Mouse (Mus musculus) stomach, embryonic 16.5 days (tissue): ENCODE results near the gene Gnat3. TPM values are rescaled to one million over a fixed set of nuclear protein-coding genes. Genes with fewer than 3 reads are reported as not detected.

Experiments
- ATAC-seq: fragments of 200-750 bp; cut with Nextera tagmentation; 2 replicates; pipeline ENCODE4 v1.8.0; 2017; ENCODE audit warnings: moderate number of reproducible peaks, moderate TSS enrichment; ENCODE audit not compliant: insufficient read depth, low FRiP score
- H3K27ac ChIP-seq: fragments of 300-500 bp; sonication (generic); 2 replicates; pipeline ENCODE4 v1.5.1; 2014; ENCODE audit warnings: low read length
- H3K27me3 ChIP-seq: fragments of 300-500 bp; sonication (generic); 2 replicates; pipeline ENCODE4 v1.6.1; 2014; ENCODE audit warnings: low read length, control low read depth, mixed read lengths; ENCODE audit not compliant: control insufficient read depth, insufficient read depth
- H3K36me3 ChIP-seq: fragments of 300-500 bp; sonication (generic); 2 replicates; pipeline ENCODE4 v1.6.1; 2014; ENCODE audit warnings: low read length; ENCODE audit not compliant: control insufficient read depth, insufficient read depth
- H3K4me1 ChIP-seq: fragments of 300-500 bp; sonication (generic); 2 replicates; pipeline ENCODE4 v1.6.1; 2014; ENCODE audit warnings: low read length, control low read depth, mixed read lengths; ENCODE audit not compliant: control insufficient read depth, insufficient read depth
- H3K4me2 ChIP-seq: fragments of 300-500 bp; sonication (generic); 2 replicates; pipeline ENCODE4 v1.6.1; 2014; ENCODE audit warnings: low read depth, low read length, mixed read lengths
- H3K4me3 ChIP-seq: fragments of 300-500 bp; sonication (generic); replicated peaks from 2 replicates; pipeline ENCODE4 v1.5.1; 2014; ENCODE audit warnings: mild to moderate bottlenecking, low read length
- H3K9ac ChIP-seq: fragments of 300-500 bp; sonication (generic); 2 replicates; pipeline ENCODE4 v1.6.1; 2014; ENCODE audit warnings: low read length
- H3K9me3 ChIP-seq: fragments of 300-500 bp; sonication (generic); replicated peaks from 2 replicates; pipeline ENCODE4 v1.6.1; 2016; ENCODE audit warnings: low read length, control low read depth; ENCODE audit not compliant: control insufficient read depth
- WGBS: fragments of 180-500 bp; shearing (Covaris S2); extraction: QIAGEN DNeasy Blood & Tissue Kit; methylation state at CpG from one replicate; pipeline ENCODE4 v1.1.7; 2014; 5-methylcytosine and 5-hydroxymethylcytosine counted together
- polyA plus RNA-seq: library from polyadenylated mRNA; unstranded; fragments of >200 nt; fragmentation: Nextera tagmentation; extraction: Ambion mirVana; gene quantifications from 2 replicates; pipeline ENCODE4 v1.2.1, GENCODE M21; 2015

The Gnat3 gene
- polyA plus RNA-seq, 1 experiment from 2014 or later: not detected

DNA sequence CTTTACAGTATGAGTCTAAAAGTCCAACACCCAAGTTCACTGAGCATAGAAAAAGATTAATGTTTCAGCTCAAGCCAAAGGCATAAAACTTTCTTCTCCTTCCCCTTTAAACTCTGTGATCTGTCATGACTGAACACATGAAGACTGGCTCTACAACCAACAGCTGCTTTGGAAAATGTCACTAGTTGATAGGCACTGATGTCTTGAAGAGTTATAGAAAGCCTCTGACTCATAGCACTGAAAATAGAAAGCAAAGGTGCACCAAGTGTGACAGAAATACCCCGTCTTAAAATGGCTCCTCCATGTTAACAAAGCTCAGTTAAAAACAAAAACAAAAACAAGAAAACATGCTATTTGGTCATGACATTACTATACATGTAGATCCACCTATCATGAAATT, 5.9 kb upstream of the Gnat3 start:
- Histone ChIP-seq H3K9me3 (no peaks in the 10 kb centered on the region), H3K36me3 (no peaks in the 10 kb centered on the region), H3K4me3 (no peak overlapping the region), H3K27ac (no peak overlapping the region), H3K4me1 (no peaks in the 10 kb centered on the region), H3K9ac (no peak overlapping the region), H3K27me3 (no peaks in the 10 kb centered on the region), H3K4me2 (no peak overlapping the region)
- 62% methylated on average over 1 of the region's 1 CpGs for WGBS
- no peak for ATAC-seq

DNA sequence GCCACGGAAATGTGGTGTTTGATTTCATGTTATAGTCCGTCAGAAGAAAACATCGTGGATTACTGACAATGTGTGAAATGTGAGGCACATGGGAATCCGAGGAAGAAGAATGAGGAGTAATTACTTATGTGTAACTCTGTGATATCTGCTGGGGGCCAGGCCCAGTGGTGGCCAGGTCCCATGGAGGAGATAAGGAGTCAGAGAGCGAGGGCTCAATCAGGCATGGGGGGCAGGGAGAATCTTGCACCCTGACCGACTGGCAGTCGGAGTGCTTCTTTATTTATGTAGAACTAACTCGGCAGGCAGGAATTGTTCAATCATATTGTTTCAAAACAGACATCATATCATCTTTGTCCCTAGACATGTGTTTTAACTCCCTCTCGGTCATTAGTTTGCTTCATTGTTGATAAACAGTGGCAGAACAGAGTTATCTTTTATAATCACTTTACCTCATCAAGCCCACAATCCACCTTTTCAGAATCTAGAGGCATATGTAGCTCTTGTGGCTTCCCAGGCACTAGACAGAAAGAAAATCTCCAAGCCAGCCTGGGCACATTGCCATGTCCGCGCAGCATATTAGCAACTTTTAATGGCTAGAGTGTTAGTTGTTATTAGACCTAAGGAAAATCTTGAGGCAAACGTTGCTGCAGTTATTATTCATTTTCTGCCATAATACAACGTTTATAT, 7.5 kb downstream of the Gnat3 start:
- H3K36me3 ChIP-seq: no peaks in the 10 kb centered on the region
- H3K27me3 ChIP-seq: no peaks in the 10 kb centered on the region
- H3K4me2 ChIP-seq: no peak overlapping the region
- no peak overlapping the region for H3K27ac ChIP-seq
- ATAC-seq: no peak
- no peak overlapping the region for H3K9ac ChIP-seq
- H3K4me1 ChIP-seq: no peaks in the 10 kb centered on the region
- WGBS: 52% methylated on average over 13 of the region's 13 CpGs
- H3K9me3 ChIP-seq: no peaks in the 10 kb centered on the region
- H3K4me3 ChIP-seq: no peak overlapping the region

DNA sequence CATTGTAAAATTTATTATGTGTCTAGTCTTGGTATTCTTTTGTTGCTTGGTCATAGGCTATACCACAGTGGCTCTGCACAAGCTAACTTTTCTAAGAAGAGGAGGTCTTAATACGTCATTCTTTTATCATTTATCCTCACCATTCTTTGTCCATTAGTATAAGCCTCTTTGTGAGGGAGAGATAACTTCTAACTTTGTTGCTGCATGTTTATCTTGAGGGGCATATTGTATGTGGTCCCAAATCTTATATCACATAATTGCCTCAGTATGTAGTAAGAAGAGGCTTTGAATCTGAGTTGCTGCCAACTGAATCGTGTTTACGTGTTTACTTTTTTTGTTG, 8.0 kb downstream of the Gnat3 start:
- Histone ChIP-seq H3K4me1 (no peaks in the 10 kb centered on the region), H3K4me3 (no peak overlapping the region), H3K9me3 (no peaks in the 10 kb centered on the region), H3K27me3 (no peaks in the 10 kb centered on the region), H3K27ac (no peak overlapping the region), H3K4me2 (no peak overlapping the region), H3K9ac (no peak overlapping the region), H3K36me3 (no peaks in the 10 kb centered on the region)
- 80% methylated on average over 3 of the region's 3 CpGs for WGBS
- no peak for ATAC-seq

DNA sequence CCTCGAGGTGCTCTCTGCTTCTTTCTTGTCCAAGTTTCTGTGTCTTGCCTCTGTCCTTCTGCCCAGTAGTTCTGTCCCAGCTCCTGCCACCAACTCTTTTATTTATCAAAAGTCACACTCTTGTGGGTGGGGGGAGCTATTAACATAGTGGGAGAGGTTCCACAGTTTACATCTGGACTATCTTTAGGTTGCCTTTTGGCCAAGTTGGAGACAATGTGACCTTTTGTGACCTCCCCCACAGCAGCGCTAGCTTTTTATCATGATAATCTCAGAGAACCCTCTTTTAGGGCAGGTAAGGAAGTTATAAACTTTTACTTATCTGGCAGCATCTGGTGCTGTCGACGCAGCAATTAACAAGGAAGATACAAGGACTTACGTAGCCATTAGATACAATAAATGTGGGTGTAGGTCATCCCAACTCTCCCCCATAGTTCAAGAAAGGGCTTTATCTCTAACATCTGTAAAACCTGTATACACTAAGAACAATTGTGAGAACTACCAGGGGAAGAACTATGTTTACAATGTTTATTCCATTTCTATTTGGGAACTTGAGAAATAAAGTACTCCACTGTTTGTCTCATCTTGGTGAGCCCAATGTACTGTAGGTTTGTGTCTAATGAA, 18.3 kb downstream of the Gnat3 start:
- 61% methylated on average over 5 of the region's 5 CpGs for WGBS
- Histone ChIP-seq H3K27me3 (no peaks in the 10 kb centered on the region), H3K9me3 (0 out of 2 replicates have a peak, but pooled peaks cover 4% of the 10 kb centered on the region), H3K27ac (no peak overlapping the region), H3K36me3 (no peaks in the 10 kb centered on the region), H3K9ac (no peak overlapping the region), H3K4me3 (no peak overlapping the region), H3K4me2 (no peak overlapping the region), H3K4me1 (no peaks in the 10 kb centered on the region)
- ATAC-seq: no peak

DNA sequence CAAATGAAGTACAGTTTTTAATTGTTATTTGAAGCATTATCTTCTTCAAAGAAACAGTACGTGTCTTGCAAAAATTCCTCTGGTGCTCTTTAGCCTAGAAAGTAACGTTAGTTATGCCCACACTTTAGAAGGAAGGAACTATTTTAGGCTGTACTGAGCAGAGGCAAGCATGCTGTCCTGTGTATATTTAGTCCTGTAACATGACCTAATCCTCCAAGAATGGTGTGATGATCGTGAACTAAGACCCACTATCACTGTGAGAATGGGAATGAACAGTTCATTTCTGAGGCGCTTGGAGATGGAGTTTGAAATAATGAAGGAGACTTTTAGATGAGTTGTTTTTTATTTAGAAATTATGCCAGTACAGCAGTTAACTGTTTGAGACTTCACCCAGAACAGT, 20.4 kb downstream of the Gnat3 start:
- Histone ChIP-seq H3K27ac (no peak overlapping the region), H3K4me2 (no peak overlapping the region), H3K36me3 (no peaks in the 10 kb centered on the region), H3K27me3 (no peaks in the 10 kb centered on the region), H3K9me3 (0 out of 2 replicates have a peak, but pooled peaks cover 4% of the 10 kb centered on the region), H3K4me1 (no peaks in the 10 kb centered on the region), H3K9ac (no peak overlapping the region), H3K4me3 (no peak overlapping the region)
- 40% methylated on average over 4 of the region's 4 CpGs for WGBS
- no peak for ATAC-seq

DNA sequence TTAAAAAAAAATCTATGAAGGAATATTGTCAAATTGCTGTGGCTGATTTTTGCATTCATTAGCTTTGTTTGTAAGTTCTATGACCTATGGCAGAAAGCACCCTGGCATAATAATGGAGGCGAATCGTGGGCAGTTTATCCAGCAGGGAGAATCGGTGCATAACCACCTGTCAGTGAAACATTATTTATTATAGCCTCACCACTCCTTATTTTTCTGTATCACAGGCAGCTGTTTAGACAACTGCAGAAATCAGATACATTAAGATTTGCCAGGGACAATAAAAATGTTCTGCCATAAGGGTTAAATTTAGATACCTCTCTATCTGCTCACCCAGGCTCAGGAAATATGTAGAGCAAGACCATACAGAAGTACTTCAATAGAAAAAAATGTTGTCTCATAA, 22.2 kb downstream of the Gnat3 start:
- Histone ChIP-seq H3K9ac (no peak overlapping the region), H3K9me3 (0 out of 2 replicates have a peak, but pooled peaks cover 2% of the 10 kb centered on the region), H3K27me3 (no peaks in the 10 kb centered on the region), H3K4me3 (no peak overlapping the region), H3K4me1 (no peaks in the 10 kb centered on the region), H3K36me3 (no peaks in the 10 kb centered on the region), H3K4me2 (no peak overlapping the region), H3K27ac (no peak overlapping the region)
- no peak for ATAC-seq
- WGBS: 57% methylated on average over 3 of the region's 3 CpGs

DNA sequence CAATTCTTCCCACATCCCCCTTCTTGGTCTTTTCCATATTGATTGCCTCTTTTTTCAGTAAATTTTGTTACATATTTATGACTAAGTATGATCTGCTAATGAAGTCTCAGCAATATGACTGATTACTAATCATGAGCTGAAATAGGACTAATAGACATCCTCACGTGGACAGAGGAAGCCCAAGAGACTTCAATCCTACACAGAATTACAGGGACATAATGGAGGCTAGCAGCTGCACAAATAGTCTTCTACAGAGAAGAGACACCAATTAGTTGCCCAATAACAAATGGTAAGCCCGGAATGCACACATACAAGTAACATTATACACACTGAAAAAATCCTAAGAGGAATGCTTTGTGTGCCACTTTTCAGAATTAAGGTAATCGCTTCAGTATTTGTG, 24.3 kb downstream of the Gnat3 start:
- no peaks in the 10 kb centered on the region for H3K27me3 ChIP-seq
- ATAC-seq: no peak
- H3K4me3 ChIP-seq: no peak overlapping the region
- no peaks in the 10 kb centered on the region for H3K9me3 ChIP-seq
- WGBS: 73% methylated on average over 3 of the region's 3 CpGs
- no peak overlapping the region for H3K9ac ChIP-seq
- no peak overlapping the region for H3K4me2 ChIP-seq
- no peaks in the 10 kb centered on the region for H3K4me1 ChIP-seq
- H3K27ac ChIP-seq: no peak overlapping the region
- no peaks in the 10 kb centered on the region for H3K36me3 ChIP-seq

DNA sequence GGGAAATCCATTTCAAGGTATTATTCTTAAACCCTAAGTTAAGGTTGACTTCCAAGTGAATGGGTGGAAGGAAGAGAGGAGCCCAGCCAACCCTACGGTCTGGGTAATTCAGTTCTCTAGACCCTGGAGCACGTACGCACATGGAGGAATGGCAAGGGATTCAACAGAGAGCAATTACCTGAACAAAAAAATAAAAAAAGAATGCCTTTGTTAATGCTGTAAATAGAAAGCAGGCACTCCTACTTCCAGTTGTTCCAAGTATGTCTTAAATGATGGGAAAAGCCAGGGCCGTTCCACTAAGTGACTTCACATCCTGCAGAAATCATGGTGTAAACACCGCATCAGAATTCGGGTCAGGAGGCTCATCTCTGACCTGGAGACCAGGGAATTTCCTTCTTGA, 28.3 kb downstream of the Gnat3 start:
- Histone ChIP-seq H3K4me3 (no peak overlapping the region), H3K27me3 (no peaks in the 10 kb centered on the region), H3K27ac (no peak overlapping the region), H3K4me1 (no peaks in the 10 kb centered on the region), H3K36me3 (no peaks in the 10 kb centered on the region), H3K9ac (no peak overlapping the region), H3K9me3 (no peaks in the 10 kb centered on the region), H3K4me2 (no peak overlapping the region)
- 75% methylated on average over 6 of the region's 6 CpGs for WGBS
- ATAC-seq: no peak

DNA sequence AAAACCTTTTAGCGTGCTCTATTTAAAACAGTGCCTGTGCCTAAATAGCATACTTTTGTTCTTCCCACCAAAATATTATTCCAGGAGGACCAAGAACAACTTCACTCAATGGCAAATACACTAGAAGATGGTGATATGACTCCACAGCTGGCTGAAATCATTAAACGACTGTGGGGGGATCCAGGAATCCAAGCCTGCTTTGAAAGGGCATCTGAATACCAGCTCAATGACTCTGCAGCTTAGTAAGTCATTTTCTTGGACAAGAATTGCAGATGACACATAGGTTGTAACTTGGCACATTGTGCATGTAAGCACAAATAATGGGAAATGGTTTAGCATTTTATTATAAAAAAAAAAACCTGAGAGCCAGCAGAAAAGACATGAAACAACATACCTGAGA, 37.2 kb downstream of the Gnat3 start:
- no peak overlapping the region for H3K4me3 ChIP-seq
- H3K4me1 ChIP-seq: no peaks in the 10 kb centered on the region
- H3K4me2 ChIP-seq: no peak overlapping the region
- no peak for ATAC-seq
- no peak overlapping the region for H3K27ac ChIP-seq
- H3K9me3 ChIP-seq: no peaks in the 10 kb centered on the region
- H3K27me3 ChIP-seq: no peaks in the 10 kb centered on the region
- 61% methylated on average over 2 of the region's 2 CpGs for WGBS
- H3K36me3 ChIP-seq: no peaks in the 10 kb centered on the region
- no peak overlapping the region for H3K9ac ChIP-seq
